Mouse (Mus musculus) left cerebral cortex, postnatal 14 days (tissue): Measurements from ENCODE around the gene Caml. TPM values are rescaled to one million over a fixed set of nuclear protein-coding genes. Genes with fewer than 3 reads are reported as not detected.
"Not testable (repeated sequence)": the region's sequence is repeated elsewhere in the genome, so short reads cannot be mapped to it uniquely, and the experiment has no call there.

ENCODE experiments used
- DNase-seq, 2 experiments: peaks; one replicate each; pipeline ENCODE4 v3.0.0; 2021 to 2022; ENCODE audit warnings: low spot score in 2 of 2, mixed read lengths in 1 of 2
- intact Hi-C: fragments of 180-260 bp; cut with DNase I; formaldehyde crosslinking; loops from one replicate; pipeline ENCODE4 v1.15.1; 2025
- long read RNA-seq, 2 experiments: library from polyadenylated mRNA; stranded (forward); transcript quantifications; one replicate each; pipeline ENCODE4 v2.0.0; 2021
- total RNA-seq, 2 experiments: library from RNA; stranded (reverse); gene quantifications; 2 replicates each; pipeline ENCODE4 v1.2.3; 2021

The Caml gene
- total RNA-seq: 10 to 100 TPM; 41.2 to 49.3 TPM
- long read RNA-seq, experiment 1, transcript Caml-201 (4 exons, 1,382 nt): major isoform, 53 of 65 reads
- long read RNA-seq, experiment 1, transcript Caml-202 (2 exons, 965 nt): minor isoform, 5 of 65 reads
- long read RNA-seq, experiment 1, partial matches to known transcripts: 4 of 65 reads
- long read RNA-seq, experiment 1, other reads (novel, unspliced or antisense): 3 of 65 reads
- long read RNA-seq, experiment 2, transcript Caml-201 (4 exons, 1,382 nt): major isoform, 31 of 43 reads
- long read RNA-seq, experiment 2, partial matches to known transcripts: 5 of 43 reads
- long read RNA-seq, experiment 2, other reads (novel, unspliced or antisense): 3 of 43 reads

- intact Hi-C loops: no loop called here
- DNase-seq: peak; percentile 84 to 86
These were observed at the start of gene Caml for GRCm38 (mm10) chr13:55622649-55623541. TSS of gene Caml (plus strand) at chr13:55623005.

DNA sequence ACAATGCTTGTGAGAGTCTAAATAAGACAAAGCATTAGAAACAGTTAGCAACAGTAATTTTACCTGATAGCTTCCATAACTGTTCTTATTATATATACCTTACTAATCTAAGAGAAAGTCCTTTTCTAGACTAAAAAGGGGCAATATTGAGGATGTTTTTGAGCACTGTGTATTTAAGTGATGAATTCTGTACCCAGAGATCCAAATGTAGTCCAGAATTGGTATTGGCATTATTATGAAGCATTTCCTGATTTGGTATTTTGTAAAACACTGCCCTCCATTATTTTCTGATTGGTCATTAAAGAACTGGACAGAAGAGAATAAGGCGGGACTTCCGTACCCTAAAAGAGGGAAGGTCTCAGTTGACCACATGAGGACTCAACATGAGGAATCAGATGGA is 49.4 kb upstream of the Caml start, which contains the start of gene Tmed9:
Gene Tmed9 (plus strand): TSS at position 301 of the 400 bp plus-strand sequence.
- intact Hi-C loops: no loop called here
- no peak for DNase-seq

DNA sequence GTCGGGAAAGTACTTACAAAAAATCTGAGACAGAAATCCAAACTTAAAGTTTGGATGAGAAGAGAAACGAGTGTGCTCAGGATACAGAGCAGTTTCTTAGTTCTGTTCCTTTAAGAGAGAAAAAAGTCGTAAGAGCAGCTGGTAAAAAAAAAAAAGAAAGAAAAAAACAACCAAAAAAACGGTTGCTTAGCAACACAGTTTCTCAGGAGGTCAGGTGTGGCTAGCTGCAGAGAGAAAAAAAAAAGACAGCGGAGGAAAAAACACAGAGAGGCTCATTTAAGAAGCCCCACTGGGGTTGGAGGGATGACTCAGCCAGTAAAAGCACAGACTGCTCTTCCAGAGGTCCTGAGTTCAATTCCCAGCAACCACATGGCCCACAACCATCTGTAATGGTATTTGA is 48.5 kb upstream of the Caml start:
- intact Hi-C loops: no loop called here
- DNase-seq: peak in 1 of 2 experiments; percentile 45

GRCm38 (mm10) chr13:55575932-55576331 is 46.9 kb upstream of the Caml start:
- intact Hi-C loops: no loop called here
- no peak for DNase-seq

- DNase-seq, intact Hi-C loops: not testable (repeated sequence)
These were observed 45.9 kb upstream of the Caml start for GRCm38 (mm10) chr13:55576872-55577271.

- no peak for DNase-seq
- intact Hi-C loops: no loop called here
These were observed 44.7 kb upstream of the Caml start for GRCm38 (mm10) chr13:55578086-55578485.

DNA sequence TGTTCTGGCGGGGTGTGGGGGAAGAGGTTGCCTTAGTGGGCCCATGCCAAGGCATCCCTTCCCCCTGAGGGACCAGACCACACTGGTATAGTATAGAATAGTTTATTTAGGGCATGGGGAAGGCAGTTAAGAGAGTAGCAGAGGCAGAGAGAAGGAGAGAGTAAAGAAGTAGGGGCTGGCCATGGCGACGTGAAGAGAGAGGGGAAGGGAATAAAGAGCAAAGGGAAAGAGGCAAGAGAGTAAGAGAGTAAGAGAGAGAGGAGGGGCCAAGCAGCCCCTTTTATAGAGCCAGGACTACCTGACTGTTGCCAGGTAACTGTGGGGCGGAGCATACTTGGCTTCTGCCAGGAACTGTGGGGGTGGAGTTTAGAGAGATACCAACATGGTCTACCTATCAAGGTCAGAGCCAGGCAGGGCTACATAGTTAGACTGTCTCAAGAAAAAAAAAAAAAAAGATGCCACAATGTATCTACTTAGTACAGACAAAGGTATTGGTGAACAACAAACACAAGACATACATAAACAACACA is 30.8 kb upstream of the Caml start:
- DNase-seq: no peak
- intact Hi-C loops: no loop called here

DNA sequence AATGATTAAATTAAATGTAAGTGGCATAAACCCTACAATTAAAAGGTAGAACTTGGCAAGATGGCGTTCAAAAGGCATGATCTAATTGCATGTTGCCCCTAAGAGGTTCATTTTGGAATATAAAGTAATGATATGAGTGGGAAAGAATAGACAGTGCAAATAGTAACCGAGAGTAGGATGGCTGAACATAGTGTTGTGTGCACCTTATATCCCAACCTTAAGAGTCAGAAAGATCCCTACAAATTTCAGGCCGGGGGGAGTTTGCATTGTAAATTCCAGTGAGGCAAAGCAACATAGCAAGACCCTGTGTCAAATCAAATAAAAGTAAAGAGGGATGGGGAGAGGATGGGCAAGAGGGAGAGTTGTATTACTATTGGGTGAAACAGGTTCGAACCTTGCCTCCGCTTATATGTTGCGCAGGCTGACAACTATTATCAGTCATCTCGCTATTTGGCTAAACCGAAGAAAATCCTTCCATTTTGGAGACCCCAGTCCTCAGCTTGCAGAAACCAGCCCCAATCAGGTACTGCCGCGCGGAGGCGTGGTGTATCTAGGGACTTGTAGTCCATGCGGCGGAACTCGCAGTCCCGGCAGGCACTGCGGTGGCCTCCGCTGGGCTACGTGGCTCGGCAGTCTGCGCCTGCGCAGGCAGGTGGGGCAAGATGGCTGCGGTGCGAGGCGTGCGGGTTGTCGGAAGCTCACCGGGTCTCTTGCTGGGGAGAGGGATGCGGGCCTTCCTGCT is 30.1 kb upstream of the Caml start:
- intact Hi-C loops: no loop called here
- peak; percentile 97 to 98 for DNase-seq

- intact Hi-C loops: no loop called here
- DNase-seq: no peak
These were observed 29.5 kb upstream of the Caml start for GRCm38 (mm10) chr13:55593254-55593747.

GRCm38 (mm10) chr13:55595375-55595774 is 27.4 kb upstream of the Caml start:
- intact Hi-C loops: no loop called here
- DNase-seq: peak; percentile 62 to 76

GRCm38 (mm10) chr13:55596802-55597201 is 26.0 kb upstream of the Caml start:
- intact Hi-C loops: no loop called here
- no peak for DNase-seq

DNA sequence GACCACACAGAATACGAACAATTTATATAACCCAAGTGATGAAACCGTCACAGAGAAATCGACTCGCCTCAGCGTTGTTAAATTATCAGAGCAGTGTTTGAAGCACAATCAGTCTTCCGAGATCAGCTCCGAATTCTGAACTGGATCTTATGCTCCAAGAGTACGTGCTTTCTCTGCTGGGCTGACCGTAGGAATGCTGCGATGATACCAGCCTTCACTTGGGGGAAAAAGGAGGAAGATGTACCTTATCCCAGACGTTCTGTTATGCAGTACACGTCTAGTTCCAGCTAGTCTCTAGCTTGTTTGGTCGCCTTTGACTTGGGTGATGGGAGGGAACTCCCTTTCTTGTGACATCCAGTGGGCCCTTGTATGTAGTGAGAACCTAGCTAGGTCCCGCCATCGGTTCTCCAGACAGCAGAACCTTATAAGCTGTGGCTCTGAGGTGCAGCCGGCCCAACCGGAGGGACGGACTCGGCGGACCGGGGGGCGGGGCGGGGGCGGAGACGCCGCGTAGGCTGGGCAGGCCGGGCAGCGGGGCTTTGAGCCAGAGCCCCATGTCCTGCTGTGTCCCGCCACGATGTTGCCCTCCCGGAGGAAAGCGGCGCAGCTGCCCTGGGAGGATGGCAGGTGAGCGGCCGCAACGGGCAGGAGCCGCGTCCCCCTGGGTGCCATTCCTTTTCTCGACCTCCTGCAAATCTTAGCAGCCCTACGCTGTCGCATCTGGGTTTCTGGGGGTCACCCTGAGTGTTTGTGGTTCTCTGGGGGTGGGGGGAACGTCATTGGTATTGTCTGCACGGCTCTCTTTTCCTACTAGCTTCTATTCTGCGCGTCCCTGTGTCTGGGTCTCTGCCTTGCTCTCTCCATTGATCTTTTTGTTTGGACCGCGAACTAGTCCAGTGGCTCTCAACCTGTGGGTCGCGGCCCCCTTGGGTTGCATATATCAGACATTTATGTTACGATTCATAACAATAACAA is 23.0 kb upstream of the Caml start, which contains the start of gene B4galt7:
Gene B4galt7 (plus strand): TSS at position 331 of the 975 bp plus-strand sequence.
- peak; percentile 79 to 83 for DNase-seq
- intact Hi-C loops: loop anchor here (2.0 kb wide), 1 partner anchor 35 kb away; the partner anchor contains the start of gene Ddx46

GRCm38 (mm10) chr13:55600657-55601056 is 22.1 kb upstream of the Caml start:
- intact Hi-C loops: loop anchor here (2.0 kb wide), 1 partner anchor 34 kb away; the partner anchor contains the start of gene Ddx46
- DNase-seq: no peak

DNA sequence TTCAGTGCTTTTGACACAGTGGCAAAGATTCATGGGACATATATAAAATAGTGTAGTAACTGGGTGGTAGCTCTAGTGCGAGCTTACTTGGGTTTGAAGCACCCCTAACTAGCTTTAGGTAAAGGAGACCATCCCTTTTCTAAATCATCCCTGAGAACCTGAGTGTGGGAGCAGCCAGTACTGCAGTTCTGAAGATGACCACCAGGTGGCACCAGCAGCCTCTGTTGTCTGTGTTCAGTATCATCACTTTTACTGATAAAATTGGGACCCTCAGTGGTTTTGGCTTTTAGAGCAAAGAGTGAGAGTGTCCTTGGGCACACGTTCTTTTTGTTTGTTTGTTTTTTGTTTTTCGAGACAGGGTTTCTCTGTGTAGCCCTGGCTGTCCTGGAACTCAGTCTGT is 21.2 kb upstream of the Caml start:
- intact Hi-C loops: loop anchor here (2.0 kb wide), 1 partner anchor 33 kb away; the partner anchor contains the start of gene Ddx46
- peak; percentile 90 for DNase-seq

DNA sequence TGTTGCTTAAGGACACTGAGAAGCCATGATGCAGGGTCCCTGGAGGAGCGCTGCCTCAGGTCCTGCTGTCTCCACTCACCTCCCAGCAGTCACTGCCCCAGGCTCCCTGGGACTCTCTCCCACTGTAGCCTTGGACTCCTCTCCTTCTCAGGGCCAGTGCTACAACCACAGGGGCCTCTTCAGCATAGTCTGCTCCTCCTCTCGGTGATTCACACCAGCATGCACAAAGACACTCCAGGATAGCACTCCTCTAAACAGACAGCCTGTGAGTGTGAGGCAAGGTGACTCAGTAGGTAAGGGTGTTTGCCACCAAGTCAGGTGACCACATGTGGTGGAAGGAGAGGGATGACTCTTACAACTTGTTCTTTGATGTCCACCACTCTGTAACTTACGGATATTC is 18.2 kb upstream of the Caml start:
- no peak for DNase-seq
- intact Hi-C loops: no loop called here

- DNase-seq: no peak
- intact Hi-C loops: no loop called here
These were observed 15.7 kb upstream of the Caml start for GRCm38 (mm10) chr13:55606899-55607623.

DNA sequence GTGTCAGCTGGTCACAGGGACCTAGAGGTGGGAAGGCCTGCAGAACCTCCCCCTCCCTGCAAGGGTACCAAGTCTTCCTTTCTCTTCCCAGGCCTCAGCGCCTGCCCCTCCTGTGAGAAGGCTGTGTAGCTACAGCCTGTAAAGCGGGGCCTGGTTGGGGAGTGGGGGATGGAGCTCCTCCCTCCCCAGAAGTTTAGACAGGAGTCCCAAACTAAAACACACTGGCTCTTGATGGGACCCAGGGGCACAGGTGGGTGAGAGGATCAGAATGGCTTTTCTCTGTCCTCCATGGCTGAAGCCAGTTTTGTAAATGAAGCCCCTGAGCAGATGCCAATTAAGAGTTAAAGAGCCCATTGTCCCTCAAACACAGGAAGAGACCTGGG is 15.2 kb upstream of the Caml start:
- intact Hi-C loops: no loop called here
- no peak for DNase-seq
